Mouse (Mus musculus): ENCODE measurements around the gene Fbxo47. TPM values are rescaled to one million over a fixed set of nuclear protein-coding genes. Genes with fewer than 3 reads are reported as not detected.
A peak's percentile ranks its signal among the peaks of the same experiment; 100 is the strongest.

Gene Fbxo47
- polyA plus RNA-seq, 1 experiment from 2014 or later: 0.14 TPM

DNA sequence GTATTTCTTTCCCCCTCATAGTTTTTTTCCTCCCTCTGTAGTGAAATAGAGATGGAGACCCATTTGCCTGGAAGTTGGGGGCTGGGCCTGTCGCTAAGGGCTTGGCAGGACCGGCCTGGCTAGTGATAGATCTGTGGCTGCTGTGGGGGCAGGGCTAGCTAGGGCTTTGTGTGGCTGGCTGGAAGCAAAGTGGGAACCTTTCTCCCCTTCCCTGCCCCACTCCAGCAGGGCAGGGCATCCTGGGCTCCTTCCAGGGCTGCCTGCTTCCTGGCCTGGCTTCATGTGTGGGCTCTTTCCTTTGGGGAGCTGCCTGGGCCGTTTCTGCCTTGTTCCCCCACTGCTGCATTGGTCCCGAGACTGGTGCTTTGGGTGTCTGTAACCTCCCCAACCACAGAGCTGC is 65.4 kb downstream of the Fbxo47 start:
- 63% methylated on average over 4 of the region's 4 CpGs for WGBS (ENCODE audit: missing documents)
- no peak overlapping the region for H3K4me3 ChIP-seq (ENCODE audit: inconsistent target)
- peaks cover 37% of the 10 kb centered on the region; the same call in 1 of the 2 replicates for H3K36me3 ChIP-seq (ENCODE audit: inconsistent target)

DNA sequence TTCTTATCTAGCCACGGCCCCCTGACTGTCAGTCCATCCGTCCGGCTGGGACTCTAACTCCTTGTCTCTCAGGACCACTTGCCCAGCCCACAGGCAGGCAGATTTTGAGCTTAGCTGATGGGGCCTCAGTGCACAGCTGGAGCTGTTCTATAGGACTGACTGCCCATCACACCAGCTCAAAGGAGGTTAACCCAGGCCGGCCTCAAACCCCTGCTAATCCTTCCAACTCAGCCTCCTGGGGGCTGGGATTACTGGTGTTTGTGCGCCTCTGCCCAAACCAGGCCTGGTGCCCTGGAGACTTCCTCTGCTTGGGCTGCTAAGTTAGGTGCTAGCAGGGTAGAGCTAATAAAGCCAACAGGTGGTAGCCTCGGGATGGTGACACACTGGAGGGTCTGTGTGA is 66.0 kb downstream of the Fbxo47 start:
- peak overlapping the region; percentile 35 for H3K27ac ChIP-seq
- H3K36me3 ChIP-seq (ENCODE audit: inconsistent target): peaks cover 39% of the 10 kb centered on the region; the same call in 1 of the 2 replicates
- H3K4me3 ChIP-seq (ENCODE audit: inconsistent target): no peak overlapping the region
- H3K79me2 ChIP-seq (ENCODE audit: inconsistent target): peaks cover 100% of the 10 kb centered on the region
- WGBS (ENCODE audit: missing documents): 89% methylated on average over 6 of the region's 6 CpGs

More for the DNA sequence above, 65.4 kb downstream of the Fbxo47 start:
- Histone ChIP-seq H3K27ac (0 out of 2 replicates have a peak overlapping the region, but pooled peaks have one; percentile 15), H3K79me2 (ENCODE audit: inconsistent target) (peaks cover 100% of the 10 kb centered on the region)

DNA sequence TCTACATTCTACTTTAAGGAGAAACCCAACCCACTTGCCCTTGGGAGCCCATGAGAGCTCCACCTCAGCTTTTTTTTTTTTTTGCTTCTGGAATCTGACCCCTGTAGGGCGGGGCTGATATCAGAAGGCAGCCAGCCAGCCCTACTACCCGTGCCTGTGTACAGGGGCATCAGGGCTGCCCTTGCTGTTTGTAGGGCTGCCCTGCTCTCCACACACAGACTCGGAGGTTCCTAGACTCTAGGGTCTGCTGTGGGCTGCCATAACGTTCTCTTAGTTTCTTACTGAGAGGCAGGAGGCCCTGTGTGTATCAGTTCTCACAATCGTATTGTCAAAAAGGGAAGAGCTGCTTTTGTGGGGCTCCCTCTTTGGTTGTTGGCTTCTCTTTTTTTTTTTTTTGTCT is 66.6 kb downstream of the Fbxo47 start:
- Histone ChIP-seq H3K36me3 (ENCODE audit: inconsistent target) (peaks cover 39% of the 10 kb centered on the region; the same call in 1 of the 2 replicates), H3K4me3 (ENCODE audit: inconsistent target) (no peak overlapping the region), H3K79me2 (ENCODE audit: inconsistent target) (peaks cover 100% of the 10 kb centered on the region), H3K27ac (peak overlapping the region; percentile 35)
- WGBS (ENCODE audit: missing documents): 37% methylated on average over 5 of the region's 5 CpGs

DNA sequence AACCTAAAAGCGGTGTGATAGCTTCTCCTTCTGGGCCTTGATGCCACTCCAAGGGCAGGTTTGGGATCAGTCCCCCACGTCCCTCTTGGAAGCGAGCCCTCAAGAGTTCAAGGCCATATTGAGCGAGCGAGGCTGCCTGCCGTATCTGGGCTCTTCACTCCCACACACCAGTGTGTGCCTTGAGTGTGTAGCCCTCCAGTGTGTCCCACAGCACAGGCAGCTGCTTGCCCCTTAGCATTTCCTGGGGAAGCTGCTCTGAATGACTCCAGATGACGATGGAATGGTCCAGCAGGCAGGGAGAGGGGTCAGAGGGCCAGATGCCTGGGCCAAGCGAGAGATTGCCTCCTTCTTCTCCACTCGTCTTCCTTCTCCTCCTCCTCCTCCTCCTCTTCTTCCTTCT is 67.0 kb downstream of the Fbxo47 start:
- H3K4me3 ChIP-seq (ENCODE audit: inconsistent target): no peak overlapping the region
- WGBS (ENCODE audit: missing documents): 89% methylated on average over 9 of the region's 9 CpGs
- peak overlapping the region; percentile 35 for H3K27ac ChIP-seq
- peaks cover 43% of the 10 kb centered on the region; the same call in 1 of the 2 replicates for H3K36me3 ChIP-seq (ENCODE audit: inconsistent target)
- H3K79me2 ChIP-seq (ENCODE audit: inconsistent target): peaks cover 100% of the 10 kb centered on the region

DNA sequence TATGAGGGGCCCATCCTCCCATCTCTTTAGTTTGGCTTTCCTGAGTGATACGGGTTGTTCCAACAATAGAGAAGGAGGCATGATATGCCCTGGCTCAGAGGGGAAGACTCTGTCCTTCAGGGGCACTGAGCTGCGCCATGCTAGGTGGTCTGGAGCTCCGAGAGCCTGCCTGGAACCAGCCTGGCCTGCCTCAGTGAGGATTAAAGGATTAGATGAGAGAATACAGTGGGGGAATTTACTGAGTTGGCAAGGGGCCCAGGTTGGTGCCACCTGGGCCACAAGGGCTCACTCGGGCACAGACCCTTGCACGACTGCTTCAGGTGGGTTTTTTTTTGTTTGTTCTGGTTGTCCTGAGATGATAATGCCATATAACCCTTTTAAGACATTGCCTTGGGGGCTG is 67.8 kb downstream of the Fbxo47 start:
- WGBS (ENCODE audit: missing documents): 88% methylated on average over 4 of the region's 5 CpGs
- Histone ChIP-seq H3K79me2 (ENCODE audit: inconsistent target) (peaks cover 100% of the 10 kb centered on the region), H3K36me3 (ENCODE audit: inconsistent target) (peaks cover 50% of the 10 kb centered on the region; the same call in 1 of the 2 replicates), H3K27ac (no peak overlapping the region), H3K4me3 (ENCODE audit: inconsistent target) (no peak overlapping the region)

DNA sequence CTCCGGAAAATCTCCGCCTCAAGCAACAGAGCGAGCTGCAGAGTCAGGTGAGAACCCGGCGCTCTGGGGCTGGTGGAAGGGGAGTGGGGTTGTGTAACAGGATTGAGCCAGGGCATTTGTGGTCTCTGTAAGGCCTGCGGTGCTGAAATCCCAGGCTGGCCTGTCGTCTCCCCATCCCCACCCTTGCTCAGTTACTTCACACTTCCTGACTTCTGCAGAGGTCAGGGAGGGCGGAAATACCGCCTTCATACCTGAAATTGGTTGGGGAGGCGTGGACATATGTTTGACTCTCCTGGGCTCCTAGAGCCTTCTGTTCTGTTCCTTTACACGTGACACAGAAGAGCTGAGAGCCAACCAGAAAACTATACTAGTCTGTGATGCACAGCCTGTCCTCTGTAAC is 68.2 kb downstream of the Fbxo47 start:
- H3K27ac ChIP-seq: no peak overlapping the region
- H3K36me3 ChIP-seq (ENCODE audit: inconsistent target): peaks cover 55% of the 10 kb centered on the region; the same call in 1 of the 2 replicates
- WGBS (ENCODE audit: missing documents): 45% methylated on average over 11 of the region's 11 CpGs

DNA sequence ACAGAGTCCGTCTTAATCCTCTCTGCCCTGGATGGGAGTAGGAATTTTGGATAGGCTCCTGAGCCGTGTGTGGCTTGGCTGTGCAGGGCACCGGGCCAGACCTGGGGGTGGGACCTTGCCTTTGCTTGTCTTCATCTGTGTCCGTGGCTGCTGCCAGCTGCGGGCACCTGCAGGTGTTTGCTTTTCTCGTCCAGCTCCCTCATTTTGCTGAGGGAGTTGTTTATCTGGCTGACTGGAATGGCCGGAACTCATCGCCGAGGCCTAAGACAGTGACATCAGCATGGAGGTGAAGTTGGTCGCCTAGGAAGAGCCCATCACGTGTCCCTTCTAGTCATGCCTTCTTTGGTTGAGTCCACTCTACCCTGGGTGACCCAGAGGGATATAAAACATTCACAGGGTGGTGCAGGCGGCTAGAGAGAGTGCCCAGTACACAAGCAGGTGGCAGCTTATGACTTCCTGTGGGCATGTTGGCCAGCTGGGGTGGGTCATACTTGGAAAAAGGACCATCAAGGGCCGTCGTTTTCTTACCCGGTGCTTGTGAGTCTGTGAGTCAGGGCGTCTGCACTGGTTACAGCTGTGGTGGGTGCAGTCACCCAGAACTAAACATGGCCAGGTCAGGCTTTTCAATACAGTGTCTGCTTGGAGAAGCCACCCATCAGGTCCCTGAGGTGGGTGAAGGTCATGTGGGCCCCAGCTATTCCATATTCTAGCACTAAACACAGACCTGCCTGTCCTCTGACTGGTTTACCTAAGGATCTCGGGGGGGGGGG is 70.0 kb downstream of the Fbxo47 start:
- H3K79me2 ChIP-seq (ENCODE audit: inconsistent target): peaks cover 100% of the 10 kb centered on the region
- H3K36me3 ChIP-seq (ENCODE audit: inconsistent target): peaks cover 60% of the 10 kb centered on the region; the same call in 1 of the 2 replicates
- WGBS (ENCODE audit: missing documents): 93% methylated on average over 17 of the region's 17 CpGs
- no peak overlapping the region for H3K27ac ChIP-seq
- no peak overlapping the region for H3K4me3 ChIP-seq (ENCODE audit: inconsistent target)

More for the DNA sequence above, 68.2 kb downstream of the Fbxo47 start:
- Histone ChIP-seq H3K4me3 (ENCODE audit: inconsistent target) (no peak overlapping the region), H3K79me2 (ENCODE audit: inconsistent target) (peaks cover 100% of the 10 kb centered on the region)

DNA sequence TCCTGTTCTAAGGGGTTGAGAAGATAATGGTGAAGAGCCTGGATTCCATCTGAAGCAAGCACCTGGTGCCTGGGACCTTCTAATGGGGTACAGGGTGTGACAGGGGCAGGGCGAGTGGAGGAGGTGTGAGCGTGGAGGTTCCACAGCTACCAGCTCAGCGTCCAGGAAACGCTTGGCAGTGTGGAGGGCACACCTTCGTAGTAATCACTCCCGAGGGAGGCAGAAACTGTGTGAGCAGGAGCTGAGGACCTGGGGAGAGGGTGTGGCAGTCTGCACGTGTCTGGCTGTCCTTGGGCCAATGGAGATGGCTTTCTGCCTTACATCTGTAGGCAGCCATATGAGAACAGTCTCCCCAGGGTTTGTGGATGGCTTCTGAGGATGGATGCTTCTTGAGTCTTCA is 70.9 kb downstream of the Fbxo47 start:
- WGBS (ENCODE audit: missing documents): 90% methylated on average over 7 of the region's 7 CpGs
- Histone ChIP-seq H3K79me2 (ENCODE audit: inconsistent target) (peaks cover 100% of the 10 kb centered on the region), H3K4me3 (ENCODE audit: inconsistent target) (no peak overlapping the region), H3K27ac (no peak overlapping the region), H3K36me3 (ENCODE audit: inconsistent target) (peaks cover 68% of the 10 kb centered on the region; the same call in 1 of the 2 replicates)

DNA sequence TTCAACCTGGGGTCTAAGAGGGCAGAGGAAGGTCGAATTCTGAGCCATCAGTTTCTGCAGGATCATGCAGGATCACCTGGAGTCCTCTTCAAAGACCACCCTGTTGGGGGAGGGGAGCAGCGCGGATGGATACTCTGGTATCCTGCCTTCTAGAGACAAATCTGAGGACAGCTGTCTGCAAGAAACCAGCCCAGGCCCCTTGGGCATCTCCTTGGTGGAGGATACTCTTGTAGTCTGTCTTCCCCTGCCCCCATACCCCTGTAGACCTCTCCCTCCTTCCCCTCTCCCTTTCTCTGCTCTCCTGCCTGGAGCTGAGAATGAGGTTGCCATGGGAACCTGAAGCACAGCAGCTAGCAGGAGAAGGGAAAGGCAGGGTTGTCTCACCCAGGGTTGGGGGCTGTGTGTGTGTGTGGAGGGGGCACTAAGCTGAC is 71.4 kb downstream of the Fbxo47 start:
- peaks cover 100% of the 10 kb centered on the region for H3K79me2 ChIP-seq (ENCODE audit: inconsistent target)
- H3K27ac ChIP-seq: no peak overlapping the region
- WGBS (ENCODE audit: missing documents): 93% methylated on average over 3 of the region's 3 CpGs
- peaks cover 70% of the 10 kb centered on the region; the same call in 1 of the 2 replicates for H3K36me3 ChIP-seq (ENCODE audit: inconsistent target)
- H3K4me3 ChIP-seq (ENCODE audit: inconsistent target): no peak overlapping the region

DNA sequence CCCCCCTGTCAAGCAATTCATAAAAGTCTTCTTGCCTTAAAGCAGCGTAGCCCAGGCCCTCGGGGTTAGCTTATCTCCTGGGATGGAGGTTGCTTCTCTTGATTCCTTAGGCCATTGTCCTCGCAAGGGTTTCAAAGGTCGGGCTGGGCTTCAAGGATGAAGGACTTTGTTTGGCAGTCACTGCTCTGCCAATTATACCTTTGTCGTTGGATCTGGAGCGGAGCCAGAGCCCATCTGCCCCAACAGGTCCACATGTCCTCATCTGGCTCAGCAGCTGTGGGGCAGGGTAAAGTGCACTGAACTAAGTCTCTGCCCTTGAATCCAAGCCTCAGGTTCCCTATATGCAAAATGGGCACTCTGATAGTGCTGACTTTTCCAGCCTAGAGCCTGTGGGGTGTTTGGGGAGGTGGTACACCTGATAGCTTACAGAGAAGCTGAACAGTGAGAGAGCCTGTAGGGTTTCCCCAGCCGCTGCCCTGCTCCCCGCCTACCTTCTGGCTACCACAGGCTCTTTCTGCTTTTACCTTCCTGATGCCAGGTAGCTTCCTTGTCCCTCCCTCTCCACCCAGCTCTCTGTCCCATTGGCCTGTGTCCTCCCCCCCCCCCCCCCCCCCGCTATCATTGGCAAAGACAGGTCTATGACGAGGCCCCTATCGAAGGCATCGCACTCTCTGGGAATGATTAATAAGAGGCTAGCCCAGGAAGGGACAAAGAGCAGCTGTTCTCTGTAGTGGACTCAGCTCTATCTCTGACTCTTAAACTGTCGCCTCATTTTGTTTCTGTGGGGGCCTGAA is 72.2 kb downstream of the Fbxo47 start:
- Histone ChIP-seq H3K79me2 (ENCODE audit: inconsistent target) (peaks cover 100% of the 10 kb centered on the region), H3K4me3 (ENCODE audit: inconsistent target) (no peak overlapping the region), H3K36me3 (ENCODE audit: inconsistent target) (peaks cover 74% of the 10 kb centered on the region; the same call in 1 of the 2 replicates), H3K27ac (no peak overlapping the region)
- 89% methylated on average over 8 of the region's 13 CpGs for WGBS (ENCODE audit: missing documents)

DNA sequence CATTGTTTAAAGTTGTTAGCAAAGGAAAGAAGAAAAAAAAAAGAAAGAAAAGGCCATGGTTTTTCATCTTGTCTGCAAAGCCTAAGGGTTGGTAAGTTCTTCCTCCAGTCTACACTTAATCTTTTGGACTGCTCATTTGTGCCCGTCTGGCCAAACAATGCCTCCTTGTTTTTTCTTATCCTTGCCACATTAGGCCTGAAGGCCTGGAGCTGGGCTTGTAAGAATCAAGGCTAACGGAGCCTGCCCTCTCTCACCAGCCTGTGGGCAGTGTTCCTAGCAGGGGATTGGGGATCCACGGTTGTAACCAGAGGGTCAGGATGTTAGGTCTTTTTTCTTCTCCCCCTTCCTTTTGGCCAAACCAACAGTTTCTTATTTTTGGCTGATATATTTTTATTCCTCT is 73.0 kb downstream of the Fbxo47 start:
- peaks cover 76% of the 10 kb centered on the region; the same call in 1 of the 2 replicates for H3K36me3 ChIP-seq (ENCODE audit: inconsistent target)
- 93% methylated on average over 2 of the region's 3 CpGs for WGBS (ENCODE audit: missing documents)
- no peak overlapping the region for H3K4me3 ChIP-seq (ENCODE audit: inconsistent target)
- H3K79me2 ChIP-seq (ENCODE audit: inconsistent target): peaks cover 100% of the 10 kb centered on the region
- H3K27ac ChIP-seq: no peak overlapping the region

DNA sequence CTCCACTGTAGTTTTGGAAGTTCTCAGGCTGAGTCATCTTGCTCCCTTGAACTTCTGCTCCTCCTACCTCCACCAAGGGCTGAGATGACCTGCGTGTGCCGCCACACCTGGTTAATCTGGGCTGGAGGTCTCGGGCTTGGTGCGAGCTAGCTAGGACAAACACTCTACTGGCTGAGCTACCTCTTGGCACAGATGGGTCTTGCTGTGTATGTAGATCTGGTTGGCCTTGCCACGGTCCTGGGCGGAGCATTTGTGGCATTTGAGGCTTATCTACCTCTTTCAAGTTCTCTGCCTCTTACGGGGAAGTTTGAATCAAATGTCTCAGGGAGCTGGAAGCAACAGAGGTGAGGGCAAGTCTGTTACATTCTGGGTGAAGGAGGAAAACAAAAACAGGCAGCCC is 73.6 kb downstream of the Fbxo47 start:
- Histone ChIP-seq H3K4me3 (ENCODE audit: inconsistent target) (no peak overlapping the region), H3K36me3 (ENCODE audit: inconsistent target) (peaks cover 72% of the 10 kb centered on the region; the same call in 1 of the 2 replicates), H3K79me2 (ENCODE audit: inconsistent target) (peaks cover 100% of the 10 kb centered on the region), H3K27ac (no peak overlapping the region)
- WGBS (ENCODE audit: missing documents): 75% methylated on average over 7 of the region's 7 CpGs

DNA sequence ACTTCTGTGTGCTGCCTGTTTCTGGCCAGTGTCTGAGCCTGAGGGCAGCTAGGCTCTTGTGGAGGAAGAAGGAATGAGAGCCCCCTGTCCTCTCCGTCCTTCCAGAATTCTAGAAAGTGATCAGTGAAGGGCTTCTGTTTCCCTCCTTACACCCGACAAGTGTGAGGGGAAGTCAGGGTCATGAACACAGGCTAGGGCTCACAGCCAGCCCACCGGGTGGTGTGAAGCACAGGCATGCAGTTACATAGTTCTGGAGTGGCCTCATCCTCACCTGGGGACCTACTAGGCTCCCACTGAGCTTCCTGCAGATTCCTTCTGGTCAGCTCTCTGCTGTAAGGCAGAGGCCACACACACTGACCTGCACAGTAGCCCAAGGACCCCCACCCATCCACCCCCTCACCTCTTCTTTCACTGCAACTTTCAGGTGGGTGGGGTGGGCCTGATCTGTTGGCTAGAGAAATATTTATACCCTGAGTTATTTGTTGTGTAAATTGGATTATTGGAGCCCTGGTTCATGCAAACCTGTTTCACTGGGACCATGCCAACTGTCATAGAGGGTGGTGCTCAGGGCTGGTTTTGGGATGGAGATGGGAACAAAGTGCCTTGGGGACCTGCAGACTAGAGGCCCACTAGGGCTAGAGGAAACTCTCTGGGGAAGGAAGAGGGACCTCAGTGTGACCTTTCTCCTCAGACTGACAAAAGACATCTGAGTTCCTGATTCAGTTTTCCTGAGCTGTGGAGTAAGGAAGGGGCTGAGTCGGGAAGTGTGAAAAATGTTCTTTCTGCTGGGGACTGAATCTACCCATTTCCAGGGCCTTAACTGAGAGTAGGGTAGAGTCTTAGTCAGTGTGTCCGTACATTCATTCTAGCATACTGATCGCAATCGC is 74.5 kb downstream of the Fbxo47 start:
- no peak overlapping the region for H3K4me3 ChIP-seq (ENCODE audit: inconsistent target)
- whole genome bisulfite sequencing (ENCODE audit: missing documents): 77% methylated on average over 7 of the region's 7 CpGs
- H3K79me2 ChIP-seq (ENCODE audit: inconsistent target): peaks cover 100% of the 10 kb centered on the region
- H3K27ac ChIP-seq: peak overlapping the region; percentile 10; the same call in 1 of the 2 replicates
- H3K36me3 ChIP-seq (ENCODE audit: inconsistent target): peaks cover 63% of the 10 kb centered on the region; the same call in 1 of the 2 replicates

Data from macrophage (primary cell).